Mouse (Mus musculus) embryo, embryonic 11 days (tissue): ENCODE measurements around the gene Zfp362.

ENCODE experiments used
- DNase-seq: peaks from one replicate; pipeline ENCODE4 v3.0.0-alpha.2; 2015

Zfp362 gene

DNA sequence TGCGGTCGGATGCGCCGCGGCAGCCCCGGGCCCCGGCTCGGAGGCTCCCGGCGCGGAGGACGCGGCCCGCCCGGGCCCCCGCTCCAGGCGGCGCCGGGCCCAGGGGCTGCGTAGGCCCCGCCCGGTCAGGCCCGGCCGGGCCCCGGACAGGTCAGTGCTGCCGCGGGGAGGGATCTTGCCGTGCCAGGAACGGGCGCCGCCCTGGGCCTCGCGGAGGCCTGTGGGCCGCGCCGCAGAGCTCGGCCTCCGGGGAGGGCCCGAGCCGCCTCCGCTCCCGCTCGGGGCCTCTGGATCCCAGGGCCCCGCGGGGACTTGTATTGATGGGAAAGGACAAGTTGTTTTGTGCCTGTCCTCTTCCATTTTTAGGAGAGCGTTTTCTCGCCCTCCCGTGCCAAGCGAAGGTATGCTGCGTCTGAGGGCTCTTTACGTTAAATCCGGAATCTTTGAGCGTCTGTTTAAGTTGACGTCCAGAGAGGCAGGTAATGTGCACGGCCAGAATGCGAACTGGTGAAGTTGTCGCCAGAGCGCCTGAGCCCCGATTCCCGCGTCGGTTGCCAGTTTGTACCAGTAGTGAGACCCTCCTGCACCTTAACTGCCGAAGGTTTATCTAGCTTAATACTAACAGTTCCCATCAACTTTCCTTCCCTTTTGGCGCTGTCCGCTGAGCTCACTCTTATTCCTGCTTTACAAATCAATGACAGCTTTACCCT is 78.0 kb downstream of the Zfp362 start:
- peak; percentile 68 for DNase-seq

DNA sequence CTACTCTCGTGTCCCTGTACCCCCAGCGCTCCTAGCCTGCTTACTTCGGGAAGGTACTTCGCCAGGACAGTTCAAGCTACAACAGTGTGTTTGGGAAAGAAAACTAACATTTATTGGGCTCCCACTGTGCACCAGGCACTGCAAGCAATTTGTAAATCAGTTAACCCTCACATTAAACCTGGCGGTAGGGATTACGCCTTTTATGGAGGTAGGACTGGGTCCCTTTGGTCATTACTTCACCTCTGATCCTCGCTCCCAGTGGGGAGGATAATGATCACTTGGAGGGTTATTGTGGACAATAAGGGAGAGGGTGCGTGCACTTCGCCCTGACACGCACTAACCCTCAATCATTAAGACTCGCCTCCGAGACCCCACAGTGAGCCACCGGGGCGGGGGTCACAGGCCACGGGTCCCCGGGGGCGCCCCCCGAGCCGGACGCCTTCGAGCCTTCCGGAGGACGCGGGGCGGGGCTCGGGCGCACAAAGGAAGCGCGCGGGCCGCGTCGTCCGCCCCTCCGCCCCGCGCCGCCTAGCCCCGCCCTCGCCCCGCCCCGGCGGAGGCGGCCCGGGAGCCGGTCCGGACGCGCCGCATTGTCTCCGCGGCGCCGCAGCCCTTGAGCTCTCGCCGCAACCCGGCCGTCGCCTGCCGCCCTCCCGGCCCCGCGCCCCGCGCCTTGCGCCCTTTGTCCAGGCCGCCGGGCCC is 78.7 kb downstream of the Zfp362 start:
- DNase-seq: peak; percentile 94

DNA sequence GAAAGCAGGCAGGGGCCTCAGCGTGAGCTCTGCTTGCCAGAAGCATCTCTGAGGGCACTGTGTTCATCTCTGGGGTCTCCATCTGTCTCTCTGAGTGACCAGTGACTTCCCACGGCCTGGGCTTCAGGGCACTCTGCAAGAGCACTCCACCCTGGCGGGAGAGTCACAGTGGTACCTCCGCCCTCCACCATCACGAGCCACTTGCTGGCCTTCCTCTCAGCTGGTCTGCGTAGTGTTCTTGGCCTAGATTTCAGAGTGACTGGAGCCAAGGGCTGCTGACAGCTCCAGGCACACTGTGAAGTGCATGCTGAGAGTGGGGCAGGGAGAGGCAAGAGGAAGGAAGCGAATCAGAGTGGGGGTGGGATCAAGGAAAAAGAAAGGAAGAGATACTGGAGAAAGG is 81.8 kb downstream of the Zfp362 start:
- DNase-seq: no peak

DNA sequence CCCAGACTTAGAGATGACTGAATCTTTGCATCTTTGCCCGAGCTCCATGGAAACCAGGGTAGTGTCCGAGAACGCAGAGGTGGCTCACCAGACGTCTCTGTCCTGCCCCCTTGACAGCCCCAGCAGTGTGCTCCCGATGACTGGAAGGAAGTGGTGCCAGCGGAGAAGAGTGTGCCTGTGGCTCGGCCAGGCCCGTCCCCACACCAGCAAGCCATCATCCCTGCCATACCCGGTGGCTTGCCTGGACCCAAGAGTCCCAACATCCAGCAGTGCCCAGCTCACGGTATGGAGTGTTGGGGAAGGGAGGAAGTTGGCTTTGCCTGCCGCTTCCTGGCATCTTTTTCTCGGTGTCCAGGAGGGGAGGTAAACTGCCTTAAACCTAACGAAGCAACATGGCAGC is 82.4 kb downstream of the Zfp362 start:
- no peak for DNase-seq
